In the genomic region with DNA sequence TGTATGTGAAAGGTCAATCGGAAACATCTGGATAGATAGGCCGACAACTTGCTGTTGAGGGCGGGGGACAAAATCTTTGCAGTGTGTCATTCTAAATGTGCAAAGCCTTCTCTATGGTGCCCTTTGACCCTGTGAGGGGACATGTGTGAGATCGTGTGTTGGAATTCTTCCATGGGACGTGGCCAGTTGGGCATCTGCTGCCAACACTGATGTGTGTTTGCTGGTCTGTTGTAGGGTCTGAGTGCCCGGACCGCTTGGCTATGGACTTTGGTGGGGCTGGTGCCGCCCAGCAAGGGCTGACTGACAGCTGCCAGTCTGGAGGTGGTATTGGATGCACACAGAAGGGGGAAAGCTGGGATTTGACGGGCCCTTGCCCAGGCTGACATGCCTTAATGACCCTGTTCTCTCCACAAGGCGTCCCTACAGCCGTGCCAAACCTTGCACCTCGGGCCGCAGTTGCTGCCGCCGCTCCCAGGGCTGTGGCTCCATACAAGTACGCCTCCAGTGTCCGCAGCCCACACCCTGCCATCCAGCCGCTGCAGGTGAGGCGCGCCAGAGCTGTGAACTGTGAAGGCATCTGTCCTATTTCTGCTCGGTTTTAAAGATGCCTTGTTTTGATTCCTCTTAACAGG, we compare ENCODE assay signal across 23 mouse cellular contexts. TPM values are rescaled to one million over a fixed set of nuclear protein-coding genes. Genes with fewer than 3 reads are reported as not detected.
DNase-seq lines count a peak whose midpoint lies in the region; ATAC-seq and TF ChIP-seq lines count a peak whose summit lies in the region.
"Had no signal": no experiment of that assay in that cellular context is flagged by ENCODE, and none has a peak within 500 bp of the region (broad histone marks: within the 10 kb centered on the region; RNA-seq: fewer than 3 reads in every experiment).

No protein-coding gene starts in this region.

- no peak for TF ChIP-seq POLR2A in liver, adult 2 months (IDR thresholded peaks at IDR 0.05; ENCODE audit: extremely low read depth, insufficient read depth, low read length)

- no peak overlapping the region for H3K9ac ChIP-seq in embryonic facial prominence, embryonic 11.5 days (replicated peaks; ENCODE audit: low read length)
- H3K9ac ChIP-seq in liver, adult 2 months (ENCODE audit: low read depth, low read length) = no peak overlapping the region
- no peak overlapping the region for H3K9ac ChIP-seq in embryonic facial prominence, embryonic 14.5 days (ENCODE audit: low read depth, low read length)
- H3K9ac ChIP-seq: embryonic facial prominence, embryonic 15.5 days; heart, embryonic 15.5 days; hindbrain, embryonic 14.5 days; intestine, embryonic 15.5 days had no signal

- no peak for TF ChIP-seq CTCF in liver, adult 2 months (IDR thresholded peaks at IDR 0.05; ENCODE audit: low read depth, low read length)

- ATAC-seq in embryonic facial prominence, embryonic 11.5 days (replicated peaks; ENCODE audit: insufficient number of reproducible peaks, low FRiP score, low TSS enrichment, low read depth) = 0 out of 2 replicates have a peak, but pooled peaks have one; percentile 21
- 0 out of 2 replicates have a peak, but pooled peaks have one; percentile 16 for ATAC-seq in embryonic facial prominence, embryonic 14.5 days (ENCODE audit: low read depth)
- ATAC-seq: forebrain, embryonic 14.5 days; intestine, embryonic 15.5 days had no signal

- H3K9me3 ChIP-seq in embryonic facial prominence, embryonic 11.5 days (replicated peaks; ENCODE audit: control insufficient read depth, low read length) = no peaks in the 10 kb centered on the region
- H3K9me3 ChIP-seq in embryonic facial prominence, embryonic 10.5 days = no peaks in the 10 kb centered on the region
- no peaks in the 10 kb centered on the region for H3K9me3 ChIP-seq in embryonic facial prominence, embryonic 14.5 days (ENCODE audit: control insufficient read depth, low read length)
- H3K9me3 ChIP-seq: embryonic facial prominence, embryonic 15.5 days; forebrain, embryonic 10.5 days; heart, embryonic 15.5 days; hindbrain, embryonic 10.5 days; intestine, embryonic 15.5 days had no signal

- H3K4me2 ChIP-seq in embryonic facial prominence, embryonic 11.5 days (ENCODE audit: low read depth, low read length) = no peak overlapping the region
- no peak overlapping the region for H3K4me2 ChIP-seq in embryonic facial prominence, embryonic 14.5 days (ENCODE audit: low read depth, low read length)
- H3K4me2 ChIP-seq: embryonic facial prominence, embryonic 15.5 days; heart, embryonic 11.5 days; heart, embryonic 15.5 days; hindbrain, embryonic 14.5 days; intestine, embryonic 15.5 days had no signal

- no peak overlapping the region for H3K4me3 ChIP-seq in embryonic facial prominence, embryonic 11.5 days (ENCODE audit: low read depth, low read length)
- H3K4me3 ChIP-seq in embryonic facial prominence, embryonic 10.5 days = no peak overlapping the region
- H3K4me3 ChIP-seq in liver, adult 2 months (ENCODE audit: insufficient read depth, low read depth, low read length) = no peak overlapping the region
- no peak overlapping the region for H3K4me3 ChIP-seq in embryonic facial prominence, embryonic 14.5 days (ENCODE audit: low read depth, low read length)
- H3K4me3 ChIP-seq: embryonic facial prominence, embryonic 15.5 days; erythroblast, embryonic 14.5 days; forebrain, embryonic 10.5 days; heart, embryonic 15.5 days; hindbrain, embryonic 10.5 days; intestine, embryonic 15.5 days had no signal

- H3K36me3 ChIP-seq in embryonic facial prominence, embryonic 11.5 days (replicated peaks; ENCODE audit: control insufficient read depth, insufficient read depth, low read depth, low read length) = peaks cover 24% of the 10 kb centered on the region
- peaks cover 99% of the 10 kb centered on the region for H3K36me3 ChIP-seq in embryonic facial prominence, embryonic 10.5 days (replicated peaks)
- peaks cover 54% of the 10 kb centered on the region for H3K36me3 ChIP-seq in liver, adult 2 months (ENCODE audit: control insufficient read depth, insufficient read depth, low read length)
- H3K36me3 ChIP-seq in embryonic facial prominence, embryonic 14.5 days (ENCODE audit: control insufficient read depth, insufficient read depth, low read length) = peaks cover 97% of the 10 kb centered on the region

- no peaks in the 10 kb centered on the region for H3K79me2 ChIP-seq in liver, adult 2 months (ENCODE audit: control insufficient read depth, insufficient read depth, low read length)

- no peaks in the 10 kb centered on the region for H3K27me3 ChIP-seq in embryonic facial prominence, embryonic 11.5 days (ENCODE audit: control insufficient read depth, insufficient read depth, low read length)
- H3K27me3 ChIP-seq in embryonic facial prominence, embryonic 10.5 days (replicated peaks; ENCODE audit: low read depth, poor library complexity, severe bottlenecking) = no peaks in the 10 kb centered on the region
- H3K27me3 ChIP-seq in liver, adult 2 months (ENCODE audit: control insufficient read depth, insufficient read depth, low read length) = no peaks in the 10 kb centered on the region
- no peaks in the 10 kb centered on the region for H3K27me3 ChIP-seq in embryonic facial prominence, embryonic 14.5 days (replicated peaks; ENCODE audit: control insufficient read depth, insufficient read depth, low read length)
- H3K27me3 ChIP-seq: embryonic facial prominence, embryonic 15.5 days; heart, embryonic 15.5 days; intestine, embryonic 15.5 days had no signal

- no peak overlapping the region for H3K27ac ChIP-seq in embryonic facial prominence, embryonic 11.5 days (replicated peaks; ENCODE audit: low read depth, low read length)
- H3K27ac ChIP-seq in embryonic facial prominence, embryonic 10.5 days (replicated peaks) = no peak overlapping the region
- no peak overlapping the region for H3K27ac ChIP-seq in liver, adult 2 months (replicated peaks; ENCODE audit: insufficient read depth, low read depth, low read length)
- no peak overlapping the region for H3K27ac ChIP-seq in embryonic facial prominence, embryonic 14.5 days (replicated peaks; ENCODE audit: low read depth, low read length)
- H3K27ac ChIP-seq: embryonic facial prominence, embryonic 15.5 days; forebrain, embryonic 10.5 days; heart, embryonic 15.5 days; hindbrain, embryonic 10.5 days; hindbrain, embryonic 14.5 days; intestine, embryonic 15.5 days had no signal

- WGBS in embryonic facial prominence, embryonic 11.5 days = 89% methylated on average over 21 of the region's 21 CpGs
- 88% methylated on average over 21 of the region's 21 CpGs for WGBS in embryonic facial prominence, embryonic 10.5 days
- WGBS in liver, adult 2 months = 78% methylated on average over 21 of the region's 21 CpGs
- WGBS in embryonic facial prominence, embryonic 14.5 days = 86% methylated on average over 20 of the region's 21 CpGs

- intact Hi-C loops in gastrocnemius, postnatal 14 days (cut with DNase I; ENCODE audit: low total_unique reads) = no loop called here

- H3K4me1 ChIP-seq in embryonic facial prominence, embryonic 11.5 days (ENCODE audit: control insufficient read depth, insufficient read depth, low read length) = no peaks in the 10 kb centered on the region
- no peaks in the 10 kb centered on the region for H3K4me1 ChIP-seq in embryonic facial prominence, embryonic 10.5 days
- H3K4me1 ChIP-seq in liver, adult 2 months (ENCODE audit: control insufficient read depth, insufficient read depth, low read length) = peaks cover 4% of the 10 kb centered on the region
- no peaks in the 10 kb centered on the region for H3K4me1 ChIP-seq in embryonic facial prominence, embryonic 14.5 days (ENCODE audit: control insufficient read depth, insufficient read depth, low read length)
- H3K4me1 ChIP-seq: embryonic facial prominence, embryonic 15.5 days; forebrain, embryonic 10.5 days; hindbrain, embryonic 10.5 days; intestine, embryonic 15.5 days had no signal

- no peak for DNase-seq in embryonic facial prominence, embryonic 11.5 days (ENCODE audit: low spot score)
- no peak for DNase-seq in embryonic facial prominence, embryonic 10.5 days (ENCODE audit: low spot score)
- DNase-seq in gastrocnemius, postnatal 14 days = peak; percentile 31
- no peak for DNase-seq in gastrocnemius, postnatal 10 days
- peak; percentile 63 for DNase-seq in liver, adult 2 months (ENCODE audit: extremely low read depth, low read depth, low spot score)
- no peak for DNase-seq in liver
- DNase-seq in embryonic facial prominence, embryonic 14.5 days (ENCODE audit: low spot score) = no peak
- DNase-seq in thymus, postnatal 4 days = no peak
- DNase-seq: adrenal gland, postnatal 36 days; cerebellum, adult 2 months; embryo, embryonic 11 days; kidney, adult 18-20 months had no signal

RNA-seq across cellular contexts. Expression of gene Oxct2a, which starts 27.8 kb away (rescaled TPM):
- not detected in 2 replicates for polyA plus RNA-seq in embryonic facial prominence, embryonic 11.5 days (2014; fragmentation: Nextera tagmentation; extraction: Ambion mirVana)
- not detected in 2 replicates for polyA plus RNA-seq in embryonic facial prominence, embryonic 10.5 days (2016; fragmentation: Nextera tagmentation; extraction: Ambion mirVana)
- under 1 TPM in 1 of 2 experiments, not detected in 1; 0.20 TPM for total RNA-seq in gastrocnemius, postnatal 14 days (2021)
- total RNA-seq in gastrocnemius, postnatal 10 days (2021) = under 1 TPM in 1 of 2 experiments, not detected in 1; 0.34 TPM
- not detected in 2 replicates for total RNA-seq in liver, adult 2 months (2014; rRNA removed)
- polyA plus RNA-seq in liver, adult 2 months (2012; rRNA removed) = not detected in 2 replicates
- not detected in 2 replicates for polyA plus RNA-seq in embryonic facial prominence, embryonic 14.5 days (2014; fragmentation: Nextera tagmentation; extraction: Ambion mirVana)
- total RNA-seq: adrenal gland, postnatal 36 days; granulocyte monocyte progenitor cell, adult 5-6 weeks; heart, postnatal 25 days had no signal
- polyA plus RNA-seq: cerebellum, adult 2 months; erythroblast, embryonic 14.5 days; forebrain, embryonic 10.5 days; forebrain, embryonic 14.5 days; heart, embryonic 11.5 days; heart, embryonic 15.5 days; hindbrain, embryonic 10.5 days; intestine, embryonic 15.5 days had no signal

RNA-seq across cellular contexts. Expression of gene Pabpc4, which starts 33.5 kb away (rescaled TPM):
- polyA plus RNA-seq in embryonic facial prominence, embryonic 11.5 days (2014; fragmentation: Nextera tagmentation; extraction: Ambion mirVana) = 43.0 and 44.0 TPM in 2 replicates
- polyA plus RNA-seq in embryonic facial prominence, embryonic 10.5 days (2016; fragmentation: Nextera tagmentation; extraction: Ambion mirVana) = 54.9 and 59.4 TPM in 2 replicates
- total RNA-seq in gastrocnemius, postnatal 14 days (2021) = 100 to 1,000 TPM; 286 to 288 TPM
- total RNA-seq in gastrocnemius, postnatal 10 days (2021) = 100 to 1,000 TPM; 279 to 289 TPM
- 25.3 and 41.9 TPM in 2 replicates for total RNA-seq in liver, adult 2 months (2014; rRNA removed)
- 40.8 and 54.4 TPM in 2 replicates for polyA plus RNA-seq in liver, adult 2 months (2012; rRNA removed)
- 60.4 and 60.8 TPM in 2 replicates for polyA plus RNA-seq in embryonic facial prominence, embryonic 14.5 days (2014; fragmentation: Nextera tagmentation; extraction: Ambion mirVana)

RNA-seq across cellular contexts. Expression of gene Bmp8a, which starts 47.4 kb away (rescaled TPM):
- polyA plus RNA-seq in embryonic facial prominence, embryonic 11.5 days (2014; fragmentation: Nextera tagmentation; extraction: Ambion mirVana) = 0.24 and 0.39 TPM in 2 replicates
- 0.14 TPM in 1 of 2 replicates, not detected in the other for polyA plus RNA-seq in embryonic facial prominence, embryonic 10.5 days (2016; fragmentation: Nextera tagmentation; extraction: Ambion mirVana)
- under 1 TPM; 0.08 to 0.60 TPM for total RNA-seq in gastrocnemius, postnatal 14 days (2021)
- total RNA-seq in gastrocnemius, postnatal 10 days (2021) = under 1 TPM in 1 of 2 experiments, not detected in 1; 0.59 TPM
- not detected in 2 replicates for total RNA-seq in liver, adult 2 months (2014; rRNA removed)
- polyA plus RNA-seq in liver, adult 2 months (2012; rRNA removed) = not detected in 2 replicates
- polyA plus RNA-seq in embryonic facial prominence, embryonic 14.5 days (2014; fragmentation: Nextera tagmentation; extraction: Ambion mirVana) = 2.3 and 3.4 TPM in 2 replicates
- total RNA-seq: granulocyte monocyte progenitor cell, adult 5-6 weeks had no signal
- polyA plus RNA-seq: erythroblast, embryonic 14.5 days; forebrain, embryonic 14.5 days; heart, embryonic 15.5 days had no signal

Comparison
In these comparisons a context has a peak if more than half of its experiments do, and no peak if none do; other contexts are left out.
1. DNase-seq: peak in gastrocnemius, postnatal 14 days (single experiment) and liver, adult 2 months (single experiment); none in embryonic facial prominence, embryonic 11.5 days (single experiment), embryonic facial prominence, embryonic 10.5 days (single experiment), gastrocnemius, postnatal 10 days (single experiment), liver (single experiment), embryonic facial prominence, embryonic 14.5 days (single experiment) and thymus, postnatal 4 days (single experiment).